Mouse (Mus musculus) liver, embryonic 14.5 days (tissue): ENCODE results near the gene Crybb3. TPM values are rescaled to one million over a fixed set of nuclear protein-coding genes. Genes with fewer than 3 reads are reported as not detected.

Experiments
- ATAC-seq: fragments of 200-750 bp; cut with Nextera tagmentation; 2 replicates; pipeline ENCODE4 v1.8.0; 2017; ENCODE audit warnings: moderate number of reproducible peaks, mild to moderate bottlenecking, moderate library complexity; ENCODE audit not compliant: insufficient read depth
- DNase-seq, 3 experiments: peaks; one replicate each; pipeline ENCODE4 v3.0.0-alpha.2; 2012 to 2013; ENCODE audit warnings: low read depth in 3 of 3, low spot score in 3 of 3
- H3K27ac ChIP-seq: fragments of 300-500 bp; sonication (generic); 2 replicates; pipeline ENCODE4 v1.5.1; 2014; ENCODE audit warnings: moderate library complexity, mild to moderate bottlenecking, control low read depth, inconsistent platforms
- H3K27me3 ChIP-seq: fragments of 300-500 bp; sonication (generic); 2 replicates; pipeline ENCODE4 v1.6.1; 2014; ENCODE audit warnings: mild to moderate bottlenecking, low read length, moderate library complexity; ENCODE audit not compliant: control insufficient read depth, insufficient read depth
- H3K36me3 ChIP-seq: fragments of 300-500 bp; sonication (generic); replicated peaks from 2 replicates; pipeline ENCODE4 v1.6.1; 2014; ENCODE audit warnings: low read depth; ENCODE audit not compliant: control insufficient read depth, insufficient read depth
- H3K4me1 ChIP-seq, 2 experiments: fragments of 200-500 bp in 1 of 2; fragments of 300-500 bp in 1 of 2; sonication (generic) in 1 of 2; replicated peaks; 2 replicates each; pipeline ENCODE4 v1.6.1; 2012 to 2014; ENCODE audit warnings: antibody characterized with exemption in 1 of 2, inconsistent platforms in 1 of 2, low read length in 1 of 2; ENCODE audit not compliant: control insufficient read depth in 2 of 2, insufficient read depth in 2 of 2
- H3K4me2 ChIP-seq: fragments of 300-500 bp; sonication (generic); 2 replicates; pipeline ENCODE4 v1.6.1; 2014; ENCODE audit warnings: low read depth, mild to moderate bottlenecking, control low read depth, moderate library complexity
- H3K4me3 ChIP-seq, 2 experiments: fragments of 200-500 bp in 1 of 2; fragments of 300-500 bp in 1 of 2; sonication (generic) in 1 of 2; 2 replicates each; pipeline ENCODE4 v1.5.1; 2012 to 2014; ENCODE audit warnings: low read depth in 2 of 2, low read length in 2 of 2, mild to moderate bottlenecking in 2 of 2, control low read depth in 1 of 2, inconsistent platforms in 1 of 2, moderate library complexity in 1 of 2; ENCODE audit not compliant: insufficient read depth in 1 of 2
- H3K9ac ChIP-seq: fragments of 300-500 bp; sonication (generic); replicated peaks from 2 replicates; pipeline ENCODE4 v1.6.1; 2014; ENCODE audit warnings: mild to moderate bottlenecking, control low read depth, moderate library complexity
- H3K9me3 ChIP-seq: fragments of 300-500 bp; sonication (generic); 2 replicates; pipeline ENCODE4 v1.6.1; 2016; ENCODE audit warnings: low read length, mixed read lengths; ENCODE audit not compliant: control insufficient read depth
- CTCF ChIP-seq: IDR thresholded peaks from 2 replicates; pipeline ENCODE4 v1.5.1; 2016; ENCODE audit warnings: antibody characterized with exemption, low read depth, control low read depth
- EP300 ChIP-seq: IDR thresholded peaks from 2 replicates; pipeline ENCODE4 v1.6.1; 2016; ENCODE audit warnings: antibody characterized with exemption, low read depth
- WGBS: fragments of 180-500 bp; shearing (Covaris S2); extraction: QIAGEN DNeasy Blood & Tissue Kit; methylation state at CpG from one replicate; pipeline ENCODE4 v1.1.7; 2014; ENCODE audit not compliant: insufficient replicate concordance; 5-methylcytosine and 5-hydroxymethylcytosine counted together
- polyA plus RNA-seq, 2 experiments: library from polyadenylated mRNA; depleted of rRNA in 1 of 2; stranded (reverse) in 1 of 2; unstranded in 1 of 2; fragments of >200 nt; fragmentation: Nextera tagmentation in 1 of 2; extraction: Ambion mirVana in 1 of 2; gene quantifications; 2 replicates each; pipeline versions ENCODE4 v1.2.1 to v1.2.3; 2012 to 2014

The Crybb3 gene
- polyA plus RNA-seq, 2 experiments: 0.06 TPM; not detected in 1

DNA sequence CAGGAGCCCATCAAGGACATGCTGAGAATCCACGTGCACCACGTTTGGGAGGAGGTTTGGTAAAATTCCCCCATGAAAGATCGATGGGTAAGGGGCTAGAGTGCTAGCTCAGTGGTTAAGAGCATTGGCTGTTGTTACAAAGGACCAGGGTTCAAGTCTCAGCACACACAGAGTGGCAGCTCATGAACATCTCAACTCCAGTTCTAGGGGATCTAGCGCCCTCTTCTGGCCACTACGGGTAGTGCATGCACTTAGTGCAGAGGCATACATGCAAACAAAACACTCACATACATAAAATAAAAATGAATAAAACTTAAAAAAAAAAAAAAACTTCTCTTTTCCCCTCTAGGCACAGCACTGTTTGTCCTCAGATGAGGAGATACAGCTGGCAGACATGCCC, 2.7 kb downstream of the Crybb3 start:
- Histone ChIP-seq H3K9me3 (no peaks in the 10 kb centered on the region), H3K4me3 (no peak overlapping the region), H3K4me1 (no peaks in the 10 kb centered on the region), H3K9ac (no peak overlapping the region), H3K4me2 (no peak overlapping the region), H3K36me3 (no peaks in the 10 kb centered on the region), H3K27ac (no peak overlapping the region), H3K27me3 (no peaks in the 10 kb centered on the region)
- ATAC-seq: no peak
- peak; percentile 81 for TF ChIP-seq CTCF
- no peak for TF ChIP-seq EP300
- WGBS: 49% methylated on average over 5 of the region's 5 CpGs
- peak in 1 of 3 experiments; percentile 10 for DNase-seq

DNA sequence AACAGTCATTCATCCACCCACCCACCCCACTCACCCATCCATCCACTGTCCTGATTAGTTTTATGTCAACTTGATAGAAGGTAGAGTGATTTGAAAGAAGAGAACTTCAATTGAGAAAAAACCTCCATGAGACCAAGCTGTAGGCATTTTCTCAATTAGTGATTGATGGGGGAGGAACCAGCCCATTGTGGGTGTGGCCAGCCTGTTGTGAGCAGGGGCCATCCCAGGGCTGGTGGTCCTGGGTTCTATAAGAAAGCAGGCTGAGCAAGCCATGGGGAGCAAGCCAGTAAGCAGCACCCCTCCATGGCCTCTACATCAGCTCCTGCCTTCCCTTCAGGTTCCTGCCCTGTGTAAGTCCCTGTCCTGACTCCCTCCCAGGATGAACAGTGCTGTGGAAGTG, 11.4 kb downstream of the Crybb3 start, which contains the start of gene Crybb2:
Crybb2 (minus strand) TSS at position 101 of the 400 bp plus-strand sequence.
- Histone ChIP-seq H3K4me1 (no peaks in the 10 kb centered on the region), H3K27ac (no peak within 1 kb of the TSS), H3K36me3 (no peaks in the 10 kb centered on the region), H3K4me3 (no peak within 1 kb of the TSS), H3K27me3 (no peaks in the 10 kb centered on the region), H3K9ac (no peak within 1 kb of the TSS), H3K9me3 (no peaks in the 10 kb centered on the region), H3K4me2 (no peak within 1 kb of the TSS)
- no peak for DNase-seq
- TF ChIP-seq CTCF (no peak), EP300 (no peak)
- no peak for ATAC-seq

DNA sequence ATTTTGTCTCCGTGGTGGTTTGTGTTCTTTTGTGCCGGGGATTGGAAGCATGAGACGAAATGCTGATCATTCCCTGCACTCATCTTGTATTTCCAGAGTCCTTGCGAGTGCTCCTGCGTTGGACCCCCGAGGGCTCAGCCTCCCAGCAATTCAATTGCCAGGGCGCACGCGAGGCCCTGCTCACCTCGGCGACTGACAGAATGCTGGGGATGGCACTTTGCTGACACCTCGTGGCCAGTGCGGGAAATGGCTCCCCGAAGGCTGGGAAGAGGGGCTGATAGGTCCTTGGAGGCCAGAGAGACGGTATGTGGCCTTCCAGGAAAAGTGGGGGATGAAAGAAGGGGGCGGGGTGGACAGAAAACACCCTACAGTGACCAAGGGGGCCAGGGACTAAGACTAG, 27.1 kb downstream of the Crybb3 start:
- H3K4me1 ChIP-seq: no peaks in the 10 kb centered on the region

DNA sequence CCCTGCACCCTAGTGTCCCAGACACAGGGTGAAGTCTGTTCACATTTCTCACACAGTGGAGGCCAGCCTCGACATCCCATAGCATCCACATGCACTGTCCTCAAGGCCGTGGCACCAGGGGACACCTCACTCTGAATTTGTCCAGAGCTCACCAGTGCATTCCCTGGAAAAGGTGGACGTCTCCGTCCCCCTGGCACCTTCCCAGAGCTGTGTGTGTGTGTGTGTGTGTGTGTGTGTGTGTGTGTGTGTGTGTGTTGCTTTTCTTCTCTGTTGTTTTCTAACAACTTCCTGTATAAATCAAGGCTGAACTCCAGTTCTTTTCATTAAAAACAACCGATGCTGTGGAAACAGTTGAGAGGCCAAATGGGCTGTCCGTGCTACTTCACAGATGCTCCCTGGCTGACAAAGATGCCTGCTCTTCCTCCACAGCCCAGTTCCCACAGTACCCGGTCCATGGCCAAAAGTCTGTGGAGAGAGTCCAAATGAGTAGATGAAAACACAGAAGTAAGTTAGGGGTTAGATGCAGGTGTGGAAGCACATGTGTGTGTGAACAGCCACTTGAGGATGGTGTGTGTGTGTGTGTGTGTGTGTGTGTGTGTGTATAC, 30.7 kb downstream of the Crybb3 start:
- no peak for ATAC-seq
- H3K4me3 ChIP-seq: no peak overlapping the region

More for the DNA sequence above, 27.1 kb downstream of the Crybb3 start:
- 6% methylated on average over 16 of the region's 16 CpGs for WGBS
- no peak for ATAC-seq
- Histone ChIP-seq H3K9me3 (no peaks in the 10 kb centered on the region), H3K4me3 (no peak overlapping the region), H3K27me3 (no peaks in the 10 kb centered on the region), H3K36me3 (no peaks in the 10 kb centered on the region), H3K9ac (no peak overlapping the region), H3K4me2 (no peak overlapping the region), H3K27ac (no peak overlapping the region)
- TF ChIP-seq EP300 (no peak), CTCF (peak; percentile 95)
- DNase-seq: peak in 2 of 3 experiments; percentile 6 to 16

DNA sequence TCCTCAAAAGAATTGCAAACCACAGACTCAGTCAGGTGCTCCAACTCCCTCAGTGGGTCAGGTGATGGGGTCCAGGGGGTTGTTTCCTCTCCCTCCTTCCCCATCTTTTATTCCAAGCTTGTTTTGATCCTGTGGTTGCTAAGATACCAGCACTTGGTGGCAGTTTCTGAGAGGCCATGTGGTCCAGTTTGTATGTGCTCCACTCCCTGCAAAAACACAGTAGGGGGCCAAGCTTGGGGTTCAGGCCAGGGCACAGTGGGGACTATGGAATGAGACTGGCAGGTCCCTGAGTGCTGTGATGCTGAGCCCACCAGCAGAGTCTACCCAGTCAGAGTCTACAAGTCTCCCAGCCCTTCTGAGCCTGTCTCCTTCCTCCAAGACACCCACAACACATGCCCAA, 31.5 kb downstream of the Crybb3 start:
- H3K27me3 ChIP-seq: no peaks in the 10 kb centered on the region
- no peak overlapping the region for H3K4me3 ChIP-seq
- no peak overlapping the region for H3K9ac ChIP-seq
- no peaks in the 10 kb centered on the region for H3K4me1 ChIP-seq
- ATAC-seq (no peak), DNase-seq (no peak)
- TF ChIP-seq CTCF (no peak), EP300 (no peak)
- no peaks in the 10 kb centered on the region for H3K9me3 ChIP-seq
- no peak overlapping the region for H3K27ac ChIP-seq
- H3K4me2 ChIP-seq: no peak overlapping the region
- H3K36me3 ChIP-seq: no peaks in the 10 kb centered on the region

More for the DNA sequence above, 30.7 kb downstream of the Crybb3 start:
- Histone ChIP-seq H3K36me3 (no peaks in the 10 kb centered on the region), H3K4me2 (no peak overlapping the region), H3K27me3 (no peaks in the 10 kb centered on the region), H3K9ac (no peak overlapping the region), H3K9me3 (no peaks in the 10 kb centered on the region), H3K27ac (no peak overlapping the region), H3K4me1 (no peaks in the 10 kb centered on the region)
- TF ChIP-seq EP300 (no peak), CTCF (no peak)
- WGBS: 50% methylated on average over 7 of the region's 7 CpGs
- DNase-seq: no peak
